8 mouse cellular contexts compared by ENCODE assay signal in genomic region chr1:57436408-57436807, GRCm38 (mm10). TPM values are rescaled to one million over a fixed set of nuclear protein-coding genes. Genes with fewer than 3 reads are reported as not detected.
DNase-seq lines count a peak whose midpoint lies in the region; ATAC-seq and TF ChIP-seq lines count a peak whose summit lies in the region.

No protein-coding gene starts in this region.

- TF ChIP-seq CTCF in lung, embryonic 14.5 days (IDR thresholded peaks at IDR 0.05; ENCODE audit: low read depth), result no peak
- no peak for TF ChIP-seq CTCF in testis, adult 2 months (IDR thresholded peaks at IDR 0.05; ENCODE audit: control insufficient read depth, insufficient read depth, insufficient replicate concordance, low read depth, low read length)

- peak; percentile 64 for DNase-seq in adrenal gland, postnatal 10 days
- no peak for DNase-seq in adrenal gland, adult 8-10 months
- peak; percentile 36 to 60 for DNase-seq in adrenal gland, postnatal 36 days
- DNase-seq in kidney, adult 11 months, result peak; percentile 52
- peak; percentile 88 for DNase-seq in lung, embryonic 14.5 days

- no peak for TF ChIP-seq POLR2A in testis, adult 2 months (IDR thresholded peaks at IDR 0.05; ENCODE audit: control insufficient read depth, low read depth, low read length)

- H3K4me2 ChIP-seq in lung, embryonic 14.5 days, result peak overlapping the region; percentile 61

- 16% methylated on average over 9 of the region's 9 CpGs for WGBS in lung, embryonic 14.5 days

- H3K9ac ChIP-seq in lung, embryonic 14.5 days, result peak overlapping the region; percentile 53; the same call in 1 of the 2 replicates

- ATAC-seq in granulocyte monocyte progenitor cell, adult 5-6 weeks (replicated peaks; ENCODE audit: poor library complexity, severe bottlenecking), result peak; percentile 42; the same call in 1 of the 2 replicates
- peak; percentile 55 for ATAC-seq in lung, embryonic 14.5 days (ENCODE audit: insufficient read depth)
- ATAC-seq in cerebellum, adult (ENCODE audit: insufficient number of reproducible peaks, low FRiP score, low TSS enrichment), result no peak

- H3K27ac ChIP-seq in lung, embryonic 14.5 days (ENCODE audit: low read depth), result peak overlapping the region; percentile 80
- H3K27ac ChIP-seq in testis, adult 2 months (ENCODE audit: control insufficient read depth, insufficient read depth, low read depth, low read length), result no peak overlapping the region

- H3K4me1 ChIP-seq in lung, embryonic 14.5 days (ENCODE audit: insufficient read depth), result peaks cover 5% of the 10 kb centered on the region; the same call in 1 of the 2 replicates
- peaks cover 4% of the 10 kb centered on the region; the same call in 1 of the 2 replicates for H3K4me1 ChIP-seq in testis, adult 2 months (ENCODE audit: control insufficient read depth, insufficient read depth, low read length)

- no peaks in the 10 kb centered on the region for H3K36me3 ChIP-seq in lung, embryonic 14.5 days (ENCODE audit: insufficient read depth)
- H3K36me3 ChIP-seq in testis, adult 2 months (ENCODE audit: control insufficient read depth, insufficient read depth, low read length), result no peaks in the 10 kb centered on the region

- H3K9me3 ChIP-seq in lung, embryonic 14.5 days (ENCODE audit: low read depth, low read length), result no peaks in the 10 kb centered on the region

- H3K4me3 ChIP-seq in lung, embryonic 14.5 days (ENCODE audit: low read depth, low read length), result peak overlapping the region; percentile 31
- peak overlapping the region; percentile 27; the same call in 1 of the 2 replicates for H3K4me3 ChIP-seq in testis, adult 2 months (ENCODE audit: control insufficient read depth, low read depth, low read length)

- H3K27me3 ChIP-seq in lung, embryonic 14.5 days (ENCODE audit: insufficient read depth, low read length), result no peaks in the 10 kb centered on the region
- no peaks in the 10 kb centered on the region for H3K27me3 ChIP-seq in testis, adult 2 months (ENCODE audit: control insufficient read depth, insufficient read depth, low read length)

RNA-seq across cellular contexts. Expression of gene Tyw5, which starts 29.5 kb away (rescaled TPM):
- total RNA-seq in adrenal gland, postnatal 10 days (2021), result 10 to 100 TPM; 15.2 to 20.4 TPM
- total RNA-seq in adrenal gland, adult 8-10 months (2022), result 10 to 100 TPM; 17.0 to 24.4 (median 21.4) TPM
- total RNA-seq in adrenal gland, postnatal 36 days (2021), result 10 to 100 TPM; 18.1 to 18.3 TPM
- 18.5 and 22.7 TPM in 2 replicates for total RNA-seq in granulocyte monocyte progenitor cell, adult 5-6 weeks (2014; fragmentation: Nextera tagmentation)
- total RNA-seq in granulocyte monocyte progenitor cell, adult 5-6 weeks (2017), result 17.7 and 40.9 TPM in 2 replicates
- polyA plus RNA-seq in lung, embryonic 14.5 days (2014; fragmentation: Nextera tagmentation; extraction: Ambion mirVana), result 27.3 and 30.2 TPM in 2 replicates
- polyA plus RNA-seq in testis, adult 2 months (2012; rRNA removed), result 3.8 and 7.1 TPM in 2 replicates

RNA-seq across cellular contexts. Expression of gene Maip1, which starts 30.3 kb away (rescaled TPM):
- 10 to 100 TPM; 13.8 to 14.9 TPM for total RNA-seq in adrenal gland, postnatal 10 days (2021)
- 10 to 100 TPM; 10.2 to 12.1 (median 11.5) TPM for total RNA-seq in adrenal gland, adult 8-10 months (2022)
- 10 to 100 TPM; 10.9 to 12.4 TPM for total RNA-seq in adrenal gland, postnatal 36 days (2021)
- total RNA-seq in granulocyte monocyte progenitor cell, adult 5-6 weeks (2014; fragmentation: Nextera tagmentation), result 10.2 and 11.4 TPM in 2 replicates
- 11.2 and 11.6 TPM in 2 replicates for total RNA-seq in granulocyte monocyte progenitor cell, adult 5-6 weeks (2017)
- polyA plus RNA-seq in lung, embryonic 14.5 days (2014; fragmentation: Nextera tagmentation; extraction: Ambion mirVana), result 17.5 and 18.3 TPM in 2 replicates
- 3.4 and 3.5 TPM in 2 replicates for polyA plus RNA-seq in testis, adult 2 months (2012; rRNA removed)

RNA-seq across cellular contexts. Expression of gene 1700066M21Rik, which starts 59.0 kb away (rescaled TPM):
- total RNA-seq in adrenal gland, postnatal 10 days (2021), result 1 to 10 TPM; 5.6 to 7.1 TPM
- 10 to 100 TPM in 2 of 4 experiments, 1 to 10 TPM in 2; 6.0 to 12.1 (median 9.0) TPM for total RNA-seq in adrenal gland, adult 8-10 months (2022)
- 1 to 10 TPM; 7.0 to 8.4 TPM for total RNA-seq in adrenal gland, postnatal 36 days (2021)
- total RNA-seq in granulocyte monocyte progenitor cell, adult 5-6 weeks (2014; fragmentation: Nextera tagmentation), result 7.5 and 8.4 TPM in 2 replicates
- total RNA-seq in granulocyte monocyte progenitor cell, adult 5-6 weeks (2017), result 17.8 and 18.5 TPM in 2 replicates
- 15.8 and 16.5 TPM in 2 replicates for polyA plus RNA-seq in lung, embryonic 14.5 days (2014; fragmentation: Nextera tagmentation; extraction: Ambion mirVana)
- 12.7 and 12.8 TPM in 2 replicates for polyA plus RNA-seq in testis, adult 2 months (2012; rRNA removed)
